Mouse (Mus musculus) limb, embryonic 14.5 days (tissue): ENCODE results near the gene Zfp541. TPM values are rescaled to one million over a fixed set of nuclear protein-coding genes. Genes with fewer than 3 reads are reported as not detected.

Experiments
- ATAC-seq: fragments of 200-750 bp; cut with Nextera tagmentation; 2 replicates; pipeline ENCODE4 v1.8.0; 2017; ENCODE audit warnings: low read depth, moderate number of reproducible peaks, moderate TSS enrichment; ENCODE audit not compliant: low FRiP score
- DNase-seq: peaks from one replicate; pipeline ENCODE4 v3.0.0-alpha.2; 2015; ENCODE audit warnings: low spot score
- H3K27ac ChIP-seq: fragments of 300-500 bp; sonication (generic); replicated peaks from 2 replicates; pipeline ENCODE4 v1.5.1; 2014; ENCODE audit warnings: low read depth, mild to moderate bottlenecking, low read length, moderate library complexity, mixed read lengths
- H3K27me3 ChIP-seq: fragments of 300-500 bp; sonication (generic); 2 replicates; pipeline ENCODE4 v1.6.1; 2014; ENCODE audit warnings: low read length, mixed read lengths; ENCODE audit not compliant: control insufficient read depth, insufficient read depth
- H3K36me3 ChIP-seq: fragments of 300-500 bp; sonication (generic); 2 replicates; pipeline ENCODE4 v1.6.1; 2014; ENCODE audit warnings: mild to moderate bottlenecking, low read length, moderate library complexity, mixed read lengths; ENCODE audit not compliant: control insufficient read depth, insufficient read depth
- H3K4me1 ChIP-seq: fragments of 300-500 bp; sonication (generic); 2 replicates; pipeline ENCODE4 v1.6.1; 2014; ENCODE audit warnings: antibody characterized with exemption, low read length, mixed read lengths; ENCODE audit not compliant: control insufficient read depth, insufficient read depth
- H3K4me2 ChIP-seq: fragments of 300-500 bp; sonication (generic); replicated peaks from 2 replicates; pipeline ENCODE4 v1.6.1; 2014; ENCODE audit warnings: low read depth, mild to moderate bottlenecking, low read length, moderate library complexity; ENCODE audit not compliant: severe bottlenecking
- H3K4me3 ChIP-seq: fragments of 300-500 bp; sonication (generic); replicated peaks from 2 replicates; pipeline ENCODE4 v1.5.1; 2014; ENCODE audit warnings: low read length
- H3K9ac ChIP-seq: fragments of 300-500 bp; sonication (generic); 2 replicates; pipeline ENCODE4 v1.6.1; 2014; ENCODE audit warnings: mild to moderate bottlenecking, low read depth, low read length, moderate library complexity; ENCODE audit not compliant: severe bottlenecking
- H3K9me3 ChIP-seq: fragments of 300-500 bp; sonication (generic); 2 replicates; pipeline ENCODE4 v1.6.1; 2016; ENCODE audit warnings: low read length; ENCODE audit not compliant: control insufficient read depth
- POLR2A ChIP-seq: fragments of 200-500 bp; IDR thresholded peaks from 2 replicates; pipeline ENCODE4 v1.8.0; 2012; ENCODE audit warnings: inconsistent platforms, mild to moderate bottlenecking, moderate library complexity, borderline replicate concordance; ENCODE audit not compliant: insufficient read depth, insufficient read length; ENCODE audit errors: extremely low read depth
- WGBS: fragments of 180-500 bp; shearing (Covaris S2); extraction: QIAGEN DNeasy Blood & Tissue Kit; methylation state at CpG from one replicate; pipeline ENCODE4 v1.1.7; 2014; 5-methylcytosine and 5-hydroxymethylcytosine counted together
- polyA plus RNA-seq, 2 experiments: library from polyadenylated mRNA; depleted of rRNA in 1 of 2; stranded (reverse) in 1 of 2; unstranded in 1 of 2; fragments of >200 nt; fragmentation: Nextera tagmentation in 1 of 2; extraction: Ambion mirVana in 1 of 2; gene quantifications; 2 replicates each; pipeline versions ENCODE4 v1.2.1 to v1.2.3; 2012 to 2014

Gene Zfp541
- polyA plus RNA-seq, 2 experiments: 0.17 to 0.26 TPM

- H3K4me1 ChIP-seq: no peaks in the 10 kb centered on the region
- H3K9me3 ChIP-seq: no peaks in the 10 kb centered on the region
- no peak overlapping the region for H3K27ac ChIP-seq
- DNase-seq (no peak), ATAC-seq (no peak)
- TF ChIP-seq POLR2A: no peak
- peaks cover 83% of the 10 kb centered on the region for H3K36me3 ChIP-seq
- H3K4me2 ChIP-seq: no peak overlapping the region
- H3K27me3 ChIP-seq: no peaks in the 10 kb centered on the region
- WGBS: 96% methylated on average over 8 of the region's 8 CpGs
- no peak overlapping the region for H3K9ac ChIP-seq
- H3K4me3 ChIP-seq: no peak overlapping the region
Measured at GRCm38 (mm10) chr7:16110158-16110557, 48.5 kb downstream of the Zfp541 start.

- H3K9ac ChIP-seq: no peak overlapping the region
- no peak overlapping the region for H3K4me3 ChIP-seq
- 91% methylated on average over 7 of the region's 7 CpGs for WGBS
- TF ChIP-seq POLR2A: no peak
- no peaks in the 10 kb centered on the region for H3K27me3 ChIP-seq
- H3K9me3 ChIP-seq: no peaks in the 10 kb centered on the region
- ATAC-seq: no peak
- H3K4me2 ChIP-seq: no peak overlapping the region
- H3K27ac ChIP-seq: no peak overlapping the region
- DNase-seq: no peak
- H3K4me1 ChIP-seq: no peaks in the 10 kb centered on the region
- peaks cover 95% of the 10 kb centered on the region for H3K36me3 ChIP-seq
Measured at GRCm38 (mm10) chr7:16111284-16112090, 49.9 kb downstream of the Zfp541 start.

DNA sequence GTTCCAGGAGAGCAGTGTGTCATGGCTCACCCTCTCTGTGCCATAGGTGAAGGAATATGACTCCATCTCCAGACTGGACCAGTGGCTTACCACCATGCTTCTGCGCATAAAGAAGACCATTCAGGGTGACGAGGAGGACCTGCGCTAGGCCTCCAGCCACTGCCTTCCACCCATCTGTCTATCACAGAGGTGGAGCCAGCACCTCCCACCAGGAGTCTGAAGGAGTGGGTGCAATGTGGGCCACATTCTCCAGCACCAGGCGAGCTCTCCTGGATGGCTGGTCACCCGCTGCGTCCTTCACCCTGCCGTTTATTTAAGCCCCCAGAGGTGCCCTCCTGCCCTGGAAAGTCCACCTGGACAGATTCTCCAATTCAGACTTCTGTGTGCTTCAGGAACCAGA is 54.8 kb downstream of the Zfp541 start:
- no peak overlapping the region for H3K9ac ChIP-seq
- H3K27ac ChIP-seq: no peak overlapping the region
- no peak overlapping the region for H3K4me3 ChIP-seq
- no peak overlapping the region for H3K4me2 ChIP-seq
- H3K27me3 ChIP-seq: no peaks in the 10 kb centered on the region
- no peaks in the 10 kb centered on the region for H3K9me3 ChIP-seq
- WGBS: 90% methylated on average over 7 of the region's 7 CpGs
- H3K36me3 ChIP-seq: peaks cover 63% of the 10 kb centered on the region
- ATAC-seq (no peak), DNase-seq (no peak)
- peaks cover 4% of the 10 kb centered on the region for H3K4me1 ChIP-seq
- TF ChIP-seq POLR2A: no peak

GRCm38 (mm10) chr7:16117100-16117499 is 55.5 kb downstream of the Zfp541 start:
- Histone ChIP-seq H3K36me3 (peaks cover 57% of the 10 kb centered on the region), H3K4me1 (peaks cover 4% of the 10 kb centered on the region)
- WGBS: 75% methylated on average over 3 of the region's 3 CpGs

GRCm38 (mm10) chr7:16119569-16120261 is 58.1 kb downstream of the Zfp541 start, which contains the start of gene Kptn:
TSS of gene Kptn (plus strand) at chr7:16119895.
- Histone ChIP-seq H3K4me2 (peak within 1 kb of the TSS; percentile 63), H3K36me3 (peaks cover 38% of the 10 kb centered on the region), H3K4me1 (peaks cover 4% of the 10 kb centered on the region), H3K9ac (peak within 1 kb of the TSS; percentile 67), H3K27me3 (no peaks in the 10 kb centered on the region), H3K27ac (peak within 1 kb of the TSS; percentile 78), H3K4me3 (peak within 1 kb of the TSS; percentile 57), H3K9me3 (no peaks in the 10 kb centered on the region)
- under 1% methylated on average over 33 of the region's 33 CpGs for WGBS
- ATAC-seq (peak; percentile 91), DNase-seq (peak; percentile 95)
- TF ChIP-seq POLR2A: peak; percentile 8; the same call in 1 of the 2 replicates

More at GRCm38 (mm10) chr7:16117100-16117499, 55.5 kb downstream of the Zfp541 start:
- DNase-seq (no peak), ATAC-seq (no peak)
- Histone ChIP-seq H3K9me3 (no peaks in the 10 kb centered on the region), H3K4me2 (no peak overlapping the region), H3K4me3 (no peak overlapping the region), H3K27me3 (no peaks in the 10 kb centered on the region), H3K9ac (no peak overlapping the region), H3K27ac (no peak overlapping the region)
- TF ChIP-seq POLR2A: no peak
